Mouse (Mus musculus): Measurements from ENCODE around the gene Pip5k1c.

Gene Pip5k1c

DNA sequence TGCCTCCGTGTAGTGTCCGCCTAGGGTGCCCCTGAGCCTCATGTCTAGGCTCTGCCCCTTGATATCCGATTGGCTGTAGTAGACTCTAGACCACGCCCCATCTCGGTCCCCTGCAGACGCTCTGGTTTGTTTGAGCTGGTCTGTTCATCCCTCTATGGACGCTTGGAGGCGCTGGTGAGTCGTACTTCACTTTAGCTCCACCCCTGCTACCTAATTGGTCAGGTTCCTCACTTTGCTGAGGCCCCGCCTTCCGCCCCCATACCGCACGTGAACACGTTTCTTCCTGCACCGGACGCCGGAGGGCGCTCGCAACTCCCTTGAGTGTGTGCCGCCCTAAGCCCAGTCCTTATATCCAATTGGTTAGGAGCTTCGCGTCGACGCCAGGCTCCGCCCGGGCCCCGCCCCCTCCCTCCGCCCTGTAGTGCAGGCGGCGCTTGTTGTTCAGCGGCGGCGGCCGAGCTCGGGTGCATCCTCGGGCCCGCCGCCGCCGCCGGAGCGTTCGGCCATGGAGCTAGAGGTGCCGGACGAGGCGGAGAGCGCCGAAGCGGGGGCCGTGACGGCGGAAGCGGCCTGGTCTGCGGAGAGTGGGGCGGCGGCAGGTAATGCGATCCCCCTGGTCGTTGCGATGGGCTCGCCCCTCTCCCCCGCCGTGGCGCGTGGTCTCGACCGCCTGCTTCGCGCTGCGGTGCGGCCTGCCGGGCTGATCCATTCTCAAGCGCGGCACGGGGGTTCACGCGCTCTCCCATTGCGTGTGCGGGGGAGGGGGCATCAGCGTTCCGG, at the start of gene Pip5k1c:
Gene Pip5k1c (plus strand): TSS at position 410 of the 780 bp plus-strand sequence.
- DNase-seq (ENCODE audit: low spot score in 2 of 2): peak; percentile 99 to 100

DNA sequence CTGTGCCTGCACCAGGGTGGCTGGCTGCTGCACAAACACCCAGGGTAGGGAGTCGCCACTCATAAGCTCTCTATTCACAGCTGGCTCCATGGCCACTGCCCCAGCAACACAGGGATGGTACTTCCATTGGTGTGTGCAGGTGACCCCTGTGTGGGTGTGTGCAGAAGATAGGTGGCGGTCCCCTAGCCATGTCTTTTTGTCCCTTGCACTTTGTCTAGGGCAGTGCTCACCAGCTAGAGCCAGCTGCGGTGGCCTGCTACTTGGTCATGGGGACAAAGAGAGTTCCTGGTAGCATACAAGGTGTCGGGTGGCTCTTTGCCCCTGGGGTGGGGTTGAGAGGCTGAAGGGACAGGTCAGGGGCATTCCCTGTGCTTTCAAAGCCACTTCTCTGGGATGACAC, 48.6 kb upstream of the Pip5k1c start:
- DNase-seq (ENCODE audit: low spot score in 2 of 2): no peak

DNA sequence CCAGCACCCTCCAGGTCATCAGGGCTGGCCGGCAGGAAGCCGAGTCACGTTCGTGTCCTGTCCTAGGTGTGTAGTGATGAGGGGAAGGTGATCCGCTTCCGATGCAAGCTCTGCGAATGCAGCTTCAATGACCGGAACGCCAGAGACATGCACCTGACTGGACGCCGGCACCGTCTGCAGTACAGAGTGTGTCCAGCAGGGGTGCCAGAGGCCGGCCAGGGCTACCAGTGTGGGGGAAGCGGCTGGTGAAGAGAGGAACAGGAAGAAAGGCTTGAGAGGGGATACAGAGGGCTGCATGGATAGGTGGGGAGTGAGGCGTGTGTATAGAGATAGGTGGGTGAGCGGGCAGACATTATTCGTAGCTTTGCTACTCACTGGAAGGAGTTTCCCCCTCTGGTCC, 48.2 kb upstream of the Pip5k1c start:
- DNase-seq (ENCODE audit: low spot score in 2 of 2): peak in 1 of 2 experiments; percentile 83

DNA sequence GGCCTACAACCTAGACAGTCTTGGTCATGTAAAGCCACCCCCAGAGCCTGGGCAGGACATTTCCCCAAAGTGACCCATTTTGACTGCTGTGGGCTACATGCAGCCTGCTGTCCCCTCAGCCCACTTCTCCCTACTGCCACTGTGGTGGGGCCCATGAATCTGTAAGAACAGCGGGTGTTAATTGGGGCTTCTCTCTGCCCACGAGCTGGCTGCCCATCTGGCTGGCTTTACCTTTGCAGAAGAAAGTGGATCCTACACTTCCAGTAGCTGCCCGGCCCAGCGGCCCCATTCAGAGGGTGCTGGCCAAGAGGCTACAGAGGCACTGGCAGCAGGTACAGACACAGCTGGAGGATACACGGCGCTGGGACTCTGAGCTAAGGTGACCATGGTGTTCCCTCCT, 47.6 kb upstream of the Pip5k1c start:
- DNase-seq (ENCODE audit: low spot score in 2 of 2): no peak

DNA sequence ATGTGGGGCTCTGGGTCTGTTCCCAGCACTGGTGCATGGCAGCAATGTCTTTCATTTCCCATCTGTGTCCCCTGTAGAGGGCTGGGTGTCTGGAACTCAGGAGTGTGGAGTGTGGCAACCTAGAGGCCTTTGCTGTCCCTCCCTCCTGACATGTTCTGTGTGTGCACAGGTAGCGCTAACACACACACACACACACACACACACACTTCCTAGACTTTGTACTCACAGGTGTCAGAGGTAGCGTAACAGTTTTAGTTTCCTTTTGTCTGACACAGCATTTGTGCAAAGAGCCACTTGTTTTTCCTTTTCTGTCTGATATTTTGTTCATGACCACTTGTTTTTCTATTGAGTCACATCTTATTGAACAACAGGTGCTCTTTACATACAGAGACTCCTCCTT, 45.0 kb upstream of the Pip5k1c start:
- DNase-seq (ENCODE audit: low spot score in 2 of 2): no peak

DNA sequence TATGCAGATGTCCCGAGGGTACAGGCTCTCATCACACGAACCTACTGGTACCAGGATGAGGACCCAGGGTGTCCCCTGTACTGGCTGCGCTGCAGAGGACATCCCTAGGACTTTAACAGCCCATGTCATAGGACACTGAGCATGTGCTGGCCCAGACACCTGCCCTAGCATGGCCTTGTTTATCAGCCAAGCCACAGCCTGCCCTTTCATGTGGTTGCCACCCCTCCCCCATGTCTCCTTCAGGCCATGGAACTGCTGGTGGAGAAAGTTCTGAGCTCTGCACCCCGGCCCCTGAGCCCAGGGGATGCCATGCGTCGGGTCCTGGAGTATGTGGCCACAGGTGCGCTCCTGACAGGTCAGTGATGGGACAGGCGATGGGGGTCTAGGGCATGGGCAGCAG, 43.3 kb upstream of the Pip5k1c start:
- no peak for DNase-seq (ENCODE audit: low spot score in 2 of 2)

DNA sequence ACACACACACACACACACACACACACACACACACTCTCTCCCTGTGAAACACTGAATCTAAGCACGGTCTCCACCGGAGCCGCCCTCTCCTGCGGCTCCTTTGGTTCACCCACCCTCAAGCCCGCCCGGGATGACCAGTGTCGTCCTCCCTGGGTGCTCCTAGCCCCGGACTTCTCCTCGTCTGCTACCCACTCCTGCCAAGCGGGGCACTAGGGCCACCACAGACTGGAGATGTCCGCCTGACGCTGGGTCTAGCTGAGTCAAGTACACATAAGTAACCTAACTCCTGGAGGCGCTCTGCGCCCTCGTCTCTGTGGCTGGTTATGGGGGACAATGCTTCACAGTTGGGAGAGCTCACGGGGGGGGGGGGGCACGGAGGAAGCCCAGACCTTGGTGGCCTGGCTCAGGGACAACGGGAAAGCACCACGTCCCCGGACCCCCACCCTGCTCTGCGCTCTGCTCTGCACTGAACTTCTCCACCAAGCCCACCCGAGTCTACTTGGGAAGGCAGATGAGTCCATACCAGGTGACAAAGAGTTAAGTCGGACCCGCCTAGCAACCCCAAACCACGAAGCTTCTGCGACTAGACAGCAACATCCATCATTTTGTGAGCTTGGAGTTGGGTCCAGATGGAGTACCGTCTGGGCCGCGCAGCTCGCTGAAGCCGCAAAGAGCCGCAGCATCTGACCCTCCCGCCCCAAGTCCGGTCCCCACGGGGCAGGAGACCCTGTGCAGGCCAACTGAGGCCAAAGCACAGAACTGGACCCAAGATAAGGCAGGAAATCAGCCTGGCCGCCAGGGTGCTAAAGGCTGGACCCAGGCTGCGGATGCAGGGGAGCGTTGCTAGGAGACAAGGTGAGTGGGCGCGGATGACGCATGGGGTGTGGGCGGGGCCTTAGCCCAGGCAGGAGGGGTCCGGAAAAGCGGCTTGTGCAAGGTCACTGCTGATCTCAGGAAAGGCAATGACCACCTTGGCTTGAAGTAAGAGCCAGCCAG, 40.0 kb upstream of the Pip5k1c start, which contains the start of gene Matk:
Gene Matk (plus strand): TSS at position 512 of the 996 bp plus-strand sequence.
- peak; percentile 91 to 94 for DNase-seq (ENCODE audit: low spot score in 2 of 2)

DNA sequence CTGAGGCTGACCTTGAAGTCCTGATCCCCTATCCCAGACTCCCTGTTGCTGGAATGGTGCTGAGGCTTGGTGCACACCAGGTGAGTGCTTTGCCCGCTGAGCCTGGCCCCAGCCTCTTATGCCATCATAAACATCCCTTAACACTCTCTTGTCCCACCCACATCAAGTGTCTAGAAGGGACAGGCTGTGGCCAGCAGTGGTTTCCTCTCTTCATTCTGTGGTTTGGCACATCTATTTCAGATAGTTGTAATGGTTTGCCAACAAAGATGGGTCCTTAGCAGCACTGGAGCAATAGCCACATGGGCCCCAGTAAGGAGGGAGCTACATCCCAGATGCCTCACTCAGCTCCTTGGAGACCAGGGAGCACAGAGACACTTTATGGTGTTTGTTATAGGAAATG, 37.9 kb upstream of the Pip5k1c start:
- DNase-seq (ENCODE audit: low spot score in 2 of 2): no peak

DNA sequence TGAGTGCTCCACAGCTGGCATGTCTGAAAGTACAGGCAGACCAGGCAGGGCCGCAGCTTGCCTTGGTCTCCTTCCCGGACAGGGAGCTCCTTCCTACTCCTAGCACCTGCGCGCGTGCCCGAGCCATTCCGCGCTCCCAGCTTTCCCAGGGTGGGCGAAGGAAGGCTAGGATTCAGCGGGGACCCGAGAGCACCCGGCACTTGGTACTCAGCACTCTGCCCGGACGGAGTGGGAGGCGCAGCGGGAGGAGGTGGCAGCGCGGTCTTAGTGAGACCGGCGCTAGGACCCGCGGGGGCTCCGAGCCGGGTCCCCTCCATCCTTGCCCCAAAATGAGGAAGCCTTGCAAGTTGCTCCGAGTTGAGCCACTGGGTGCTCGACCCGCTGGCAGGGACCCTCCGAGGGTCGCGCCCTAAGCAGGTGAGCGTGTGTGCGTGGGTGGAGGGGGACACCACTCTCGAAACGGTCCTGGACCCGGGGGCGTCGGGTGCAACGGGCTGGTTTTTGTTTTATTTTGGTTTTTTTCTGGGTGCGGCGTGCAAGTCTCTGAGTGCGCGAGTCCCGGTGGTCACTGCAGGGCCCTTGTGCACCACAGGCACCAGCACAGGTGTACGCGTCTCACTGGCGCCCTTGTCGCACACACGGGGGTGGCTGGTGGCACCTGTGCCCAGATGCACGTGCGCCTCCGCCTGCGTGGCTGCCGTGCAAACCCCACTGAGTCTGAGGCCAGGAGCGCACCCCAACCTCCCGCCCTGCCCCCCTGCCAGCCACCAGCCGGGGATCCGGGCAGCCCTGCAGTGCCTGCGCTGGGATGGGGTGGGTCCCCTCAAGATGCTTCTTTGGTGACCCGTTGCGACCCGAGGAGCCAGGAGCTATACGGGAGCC, 35.4 kb upstream of the Pip5k1c start:
- peak; percentile 75 for DNase-seq (ENCODE audit: low spot score in 2 of 2)

DNA sequence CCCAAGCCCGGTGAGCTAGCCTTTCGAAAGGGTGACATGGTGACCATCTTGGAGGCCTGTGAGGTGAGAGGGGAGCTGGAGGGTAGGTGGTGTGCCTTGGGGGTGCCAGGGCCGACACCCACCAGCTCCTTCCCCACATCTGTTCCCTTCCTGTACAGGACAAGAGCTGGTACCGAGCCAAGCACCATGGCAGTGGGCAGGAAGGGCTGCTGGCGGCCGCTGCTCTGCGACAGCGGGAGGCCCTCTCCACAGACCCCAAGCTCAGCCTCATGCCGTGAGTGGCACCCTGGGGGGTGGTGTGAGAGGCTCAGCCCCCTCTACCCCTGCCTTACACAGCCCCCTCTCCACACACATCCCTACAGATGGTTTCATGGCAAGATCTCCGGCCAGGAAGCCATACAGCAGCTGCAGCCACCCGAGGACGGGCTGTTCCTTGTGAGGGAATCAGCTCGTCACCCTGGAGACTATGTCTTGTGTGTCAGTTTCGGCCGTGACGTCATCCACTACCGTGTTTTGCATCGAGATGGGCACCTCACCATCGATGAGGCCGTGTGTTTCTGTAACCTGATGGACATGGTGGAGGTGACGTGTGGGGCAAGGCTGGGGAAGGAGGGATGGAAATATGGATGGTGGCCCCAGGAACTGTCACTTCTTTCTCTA, 33.4 kb upstream of the Pip5k1c start:
- peak in 1 of 2 experiments; percentile 70 for DNase-seq (ENCODE audit: low spot score in 2 of 2)

DNA sequence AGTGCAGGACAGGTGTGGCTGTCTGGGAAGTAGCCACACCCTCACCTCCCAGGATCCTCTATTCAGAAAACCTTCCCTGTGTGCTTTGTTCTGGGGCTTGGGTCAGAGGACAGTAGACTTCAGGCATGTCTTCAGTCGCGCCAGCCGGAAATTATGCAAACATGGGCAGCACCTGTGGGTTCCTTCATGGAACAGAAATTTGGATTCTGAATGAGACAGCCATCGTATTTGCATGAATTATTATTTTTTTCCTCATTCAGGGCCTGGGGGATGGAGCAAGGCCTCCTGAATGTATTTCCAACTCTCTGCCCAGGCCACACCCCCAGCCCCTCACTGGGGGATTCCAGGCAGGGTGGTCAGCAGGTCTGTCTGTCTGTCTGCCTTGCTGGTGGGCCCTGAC, 31.7 kb upstream of the Pip5k1c start:
- no peak for DNase-seq (ENCODE audit: low spot score in 2 of 2)

DNA sequence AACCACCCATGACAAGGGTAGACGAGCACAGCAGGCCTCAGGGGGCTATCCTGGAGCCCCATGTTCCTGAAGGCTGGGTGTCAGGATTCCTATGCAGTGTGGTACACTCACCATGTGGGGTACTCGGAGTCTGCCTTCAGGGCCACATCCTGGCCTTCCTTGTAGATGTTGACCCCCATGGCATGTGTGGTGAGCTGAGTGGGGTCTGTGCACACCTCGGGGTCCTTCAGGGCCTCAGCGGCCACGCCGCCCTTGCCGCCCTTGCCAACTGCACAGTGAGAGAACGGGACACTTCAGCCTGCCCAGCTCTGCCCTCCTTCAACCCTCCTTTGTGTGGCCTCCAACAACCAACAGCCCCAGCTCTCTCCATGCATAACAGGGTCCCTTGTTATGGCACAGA, 27.2 kb upstream of the Pip5k1c start:
- DNase-seq (ENCODE audit: low spot score in 2 of 2): peak in 1 of 2 experiments; percentile 56

DNA sequence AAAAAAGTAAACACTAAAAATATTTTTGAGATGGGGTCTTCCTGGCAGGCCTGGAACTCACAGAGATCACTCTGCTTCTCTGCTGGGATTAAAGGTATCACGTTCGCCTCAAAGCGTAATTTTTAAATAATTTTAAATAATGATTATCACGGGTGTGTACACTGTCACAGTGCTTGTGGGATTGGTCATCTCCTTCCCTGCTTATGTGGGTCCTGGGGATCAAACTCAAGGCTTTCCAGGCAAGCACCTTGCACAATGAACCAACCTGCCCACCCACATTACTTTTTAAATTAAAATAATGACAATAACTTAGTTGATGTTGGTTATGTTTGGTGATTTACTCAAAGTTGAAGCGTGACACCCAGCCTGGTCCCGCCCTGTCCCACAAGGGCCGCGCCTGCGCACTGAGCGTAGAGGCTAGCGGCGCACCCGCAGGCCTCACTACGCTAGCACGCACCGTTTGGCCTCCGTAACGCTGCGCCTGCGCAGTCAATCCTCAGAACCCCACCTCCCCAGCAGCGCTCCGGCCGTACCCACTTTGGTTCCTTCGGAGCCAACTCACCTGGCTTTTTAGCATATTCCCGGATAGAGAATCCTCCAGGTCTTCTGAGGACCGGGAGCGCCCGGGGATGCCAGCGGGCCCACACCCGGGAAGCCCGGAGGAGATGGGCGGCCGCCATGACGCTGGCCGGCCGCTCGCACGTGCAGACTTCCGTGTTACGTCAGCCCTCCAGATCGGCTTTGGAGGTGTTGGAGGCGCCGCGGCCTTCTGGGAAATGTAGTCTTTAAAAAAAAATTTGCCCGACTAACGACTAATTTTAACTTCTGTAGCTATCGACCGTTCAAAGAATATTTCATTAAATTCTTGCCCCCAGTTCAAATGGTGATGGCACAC, 26.3 kb upstream of the Pip5k1c start, which contains the start of the genes Mrpl54 and Apba3:
Gene Mrpl54 (minus strand): TSS at position 724 of the 895 bp plus-strand sequence.
Gene Apba3 (plus strand): TSS at position 750 of the 895 bp plus-strand sequence.
- DNase-seq (ENCODE audit: low spot score in 2 of 2): peak; percentile 96 to 97

DNA sequence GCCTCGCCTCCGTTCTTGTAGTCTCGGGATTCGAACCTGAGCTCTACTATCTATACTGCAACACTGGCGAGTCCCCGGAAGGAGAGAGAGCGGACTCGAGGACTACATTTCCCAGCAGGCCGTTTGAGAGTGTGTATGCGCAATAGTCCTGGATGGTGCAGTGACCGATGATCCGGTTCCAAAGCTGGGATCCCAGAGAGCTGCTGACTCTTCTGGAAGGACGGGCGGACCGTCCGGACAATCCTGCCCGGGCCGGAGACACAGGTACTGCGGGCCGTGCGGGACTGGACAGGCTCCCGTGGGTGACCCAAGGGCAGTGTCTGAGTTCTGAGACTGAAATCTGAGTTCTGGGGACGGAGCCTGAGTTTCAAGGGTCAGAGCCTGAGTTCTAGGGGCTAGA, 24.7 kb upstream of the Pip5k1c start:
- peak; percentile 88 to 93 for DNase-seq (ENCODE audit: low spot score in 2 of 2)

DNA sequence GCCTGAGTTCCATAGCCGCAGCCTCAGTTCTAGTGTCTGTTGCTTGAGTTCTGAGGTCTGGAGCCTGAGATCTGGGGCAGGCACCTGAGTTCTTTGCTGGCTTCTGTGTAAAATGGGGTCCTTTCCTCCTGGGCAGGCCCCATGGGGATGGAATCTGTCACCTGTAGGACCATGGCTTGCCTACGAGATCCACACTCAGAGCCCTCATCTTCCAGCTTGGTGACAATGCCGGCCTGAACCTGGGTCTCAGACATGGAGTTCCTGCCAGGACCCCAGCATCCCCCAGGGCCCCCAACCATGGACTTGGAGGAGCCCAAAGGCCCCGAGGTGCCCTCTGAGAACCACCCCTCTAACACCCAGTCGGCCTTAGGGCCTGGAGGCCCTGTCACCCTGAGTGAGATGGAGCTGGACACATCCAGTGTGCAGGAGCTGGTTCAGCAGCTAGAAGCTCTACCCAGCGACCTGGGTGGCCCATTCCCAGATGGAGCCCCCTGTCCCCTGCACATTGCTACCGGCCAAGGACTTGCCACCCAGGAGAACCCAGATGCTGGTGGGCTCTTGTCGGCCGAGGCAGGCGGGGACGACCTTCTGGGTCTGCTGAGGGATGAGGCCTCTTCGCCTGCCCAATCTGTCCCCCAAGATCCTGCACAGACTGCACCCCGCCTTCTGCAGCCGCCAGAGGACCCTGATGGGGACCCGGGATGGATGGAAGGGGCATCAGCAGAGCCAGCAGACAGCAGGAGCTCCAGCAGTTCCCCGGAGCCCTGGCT, 23.9 kb upstream of the Pip5k1c start:
- DNase-seq (ENCODE audit: low spot score in 2 of 2): no peak

DNA sequence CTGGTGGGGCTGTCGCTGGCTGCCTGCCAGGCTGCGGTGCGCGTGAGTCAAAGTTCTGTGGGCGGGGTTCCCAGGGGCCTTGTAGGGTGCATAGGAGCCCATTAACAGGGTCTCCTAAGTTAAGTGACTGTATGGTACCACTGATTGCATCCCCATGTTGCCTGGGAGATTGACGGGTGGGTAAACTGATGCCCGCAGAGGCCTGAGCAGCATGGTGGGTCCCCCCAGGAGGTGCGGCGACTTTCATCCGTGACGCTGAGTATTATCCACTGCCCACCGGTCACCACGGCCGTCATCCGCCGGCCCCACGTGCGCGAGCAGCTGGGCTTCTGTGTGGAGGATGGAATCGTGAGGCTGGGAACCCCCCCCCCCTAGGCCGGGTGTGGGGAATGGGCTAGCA, 20.4 kb upstream of the Pip5k1c start:
- DNase-seq (ENCODE audit: low spot score in 2 of 2): no peak

DNA sequence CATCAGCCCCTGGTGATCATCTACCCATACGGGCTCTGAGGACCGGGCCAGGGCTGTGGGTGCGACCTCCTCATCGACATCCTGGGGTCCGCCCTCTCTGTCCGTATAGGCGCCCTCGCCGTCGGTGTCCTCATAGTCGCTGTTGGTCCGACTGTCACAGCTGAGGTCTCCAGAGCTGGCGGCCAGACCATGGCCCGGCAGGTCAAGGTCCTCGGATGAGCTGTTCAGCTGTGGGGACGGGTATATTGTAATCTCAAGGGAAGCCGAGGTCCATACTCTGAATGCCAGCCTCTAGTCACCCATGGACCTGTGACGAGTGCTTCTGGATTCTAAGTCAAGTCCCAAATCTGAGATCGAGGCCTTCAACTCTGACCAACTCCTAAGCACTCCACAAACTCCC, 18.9 kb upstream of the Pip5k1c start:
- DNase-seq (ENCODE audit: low spot score in 2 of 2): no peak

DNA sequence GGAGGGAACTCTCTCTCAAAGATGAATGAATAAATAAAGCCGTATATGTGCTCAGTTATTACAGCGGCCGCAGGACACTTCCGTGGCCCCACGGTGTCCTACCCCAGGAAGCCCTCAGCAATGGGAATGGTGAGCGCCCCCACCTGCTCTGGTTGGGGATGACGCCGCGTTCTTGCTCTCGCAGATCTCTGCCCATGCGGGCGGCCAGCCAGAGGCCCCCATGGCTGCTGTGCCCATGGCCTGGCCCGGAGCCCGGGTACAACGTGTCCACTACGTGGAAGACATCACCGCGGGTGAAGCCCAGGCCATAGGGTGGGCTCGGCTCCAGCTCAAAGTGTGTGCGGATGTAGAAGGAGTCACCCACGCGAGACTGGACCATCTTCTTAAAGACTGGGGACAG, 15.1 kb upstream of the Pip5k1c start:
- DNase-seq (ENCODE audit: low spot score in 2 of 2): no peak

DNA sequence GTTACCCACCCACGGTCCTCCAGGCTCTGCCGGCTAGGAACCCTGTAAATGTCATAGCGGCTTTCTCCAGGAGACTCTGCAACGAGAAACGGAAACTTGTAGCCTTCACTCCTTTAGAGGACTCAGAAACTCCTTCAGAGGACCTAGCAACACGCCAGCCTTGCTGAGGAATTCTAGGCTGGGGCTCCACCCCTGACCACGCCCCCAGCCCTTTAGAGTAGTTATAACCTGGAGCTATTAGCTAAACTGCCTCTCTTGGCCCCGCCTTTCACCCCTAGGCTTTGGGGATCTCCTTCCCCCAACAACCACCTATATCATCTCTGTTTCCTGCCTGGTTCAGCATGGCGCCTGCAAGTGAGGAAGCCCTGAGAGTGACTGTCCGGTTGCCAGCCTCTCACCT, 13.3 kb upstream of the Pip5k1c start:
- DNase-seq (ENCODE audit: low spot score in 2 of 2): no peak

Data from right cerebral cortex, postnatal 10 days (tissue).